ENCODE assay signal across 23 mouse cellular contexts in genomic region chr11:71929716-71930488, GRCm38 (mm10).
DNase-seq lines count a peak whose midpoint lies in the region; ATAC-seq lines count a peak whose summit lies in the region.
"Had no signal": no experiment of that assay in that cellular context is flagged by ENCODE, and none has a peak within 500 bp of the region (broad histone marks: within the 10 kb centered on the region; RNA-seq: fewer than 3 reads in every experiment).

No protein-coding gene starts in this region.

- WGBS in forebrain, embryonic 13.5 days: 72% methylated on average over 7 of the region's 7 CpGs
- WGBS in forebrain, embryonic 10.5 days: 77% methylated on average over 7 of the region's 7 CpGs
- 69% methylated on average over 7 of the region's 7 CpGs for whole genome bisulfite sequencing in kidney, embryonic 14.5 days

- no peaks in the 10 kb centered on the region for H3K4me1 ChIP-seq in forebrain, embryonic 13.5 days
- H3K4me1 ChIP-seq in forebrain, embryonic 10.5 days: no peaks in the 10 kb centered on the region
- H3K4me1 ChIP-seq in kidney, embryonic 14.5 days (ENCODE audit: control insufficient read depth, insufficient read depth, low read length): no peaks in the 10 kb centered on the region
- H3K4me1 ChIP-seq: embryonic facial prominence, embryonic 13.5 days; limb, embryonic 10.5 days; midbrain, embryonic 10.5 days; neural tube, embryonic 13.5 days had no signal

- no peaks in the 10 kb centered on the region for H3K9me3 ChIP-seq in forebrain, embryonic 13.5 days (replicated peaks)
- H3K9me3 ChIP-seq in forebrain, embryonic 10.5 days: no peaks in the 10 kb centered on the region
- no peaks in the 10 kb centered on the region for H3K9me3 ChIP-seq in kidney, embryonic 14.5 days (ENCODE audit: control insufficient read depth, low read length)
- H3K9me3 ChIP-seq: embryonic facial prominence, embryonic 13.5 days; limb, embryonic 10.5 days; midbrain, embryonic 10.5 days; neural tube, embryonic 13.5 days had no signal

- intact Hi-C loops in left cerebral cortex, postnatal 4 days (cut with DNase I): no loop called here
- intact Hi-C loops in left cerebral cortex, postnatal 25 days (cut with DNase I): no loop called here
- intact Hi-C loops in gastrocnemius, postnatal 14 days (cut with DNase I; ENCODE audit: low total_unique reads): no loop called here

- H3K27ac ChIP-seq in forebrain, embryonic 13.5 days: 0 out of 2 replicates have a peak overlapping the region, but pooled peaks have one; percentile 12
- no peak overlapping the region for H3K27ac ChIP-seq in forebrain, embryonic 10.5 days
- H3K27ac ChIP-seq in kidney, embryonic 14.5 days (ENCODE audit: low read depth, low read length): no peak overlapping the region
- H3K27ac ChIP-seq: embryonic facial prominence, embryonic 13.5 days; limb, embryonic 10.5 days; midbrain, embryonic 10.5 days; neural tube, embryonic 13.5 days; stomach, postnatal 0 days had no signal

- no peak overlapping the region for H3K4me2 ChIP-seq in forebrain, embryonic 13.5 days
- H3K4me2 ChIP-seq in kidney, embryonic 14.5 days (replicated peaks; ENCODE audit: low read depth, low read length): no peak overlapping the region
- H3K4me2 ChIP-seq: embryonic facial prominence, embryonic 13.5 days; liver, embryonic 11.5 days; neural tube, embryonic 13.5 days had no signal

- ATAC-seq in forebrain, embryonic 13.5 days: peak; percentile 61; the same call in 1 of the 2 replicates
- no peak for ATAC-seq in kidney, embryonic 14.5 days (ENCODE audit: low FRiP score, low TSS enrichment)

- no peak overlapping the region for H3K4me3 ChIP-seq in forebrain, embryonic 13.5 days
- H3K4me3 ChIP-seq in forebrain, embryonic 10.5 days: no peak overlapping the region
- no peak overlapping the region for H3K4me3 ChIP-seq in kidney, embryonic 14.5 days (ENCODE audit: low read length)
- H3K4me3 ChIP-seq: embryonic facial prominence, embryonic 13.5 days; limb, embryonic 10.5 days; midbrain, embryonic 10.5 days; neural tube, embryonic 13.5 days had no signal

- no peak for DNase-seq in forebrain, embryonic 10.5 days (ENCODE audit: extremely low spot score, low spot score)
- DNase-seq in left cerebral cortex, adult 11 months (ENCODE audit: low spot score): peak; percentile 40
- no peak for DNase-seq in left cerebral cortex, postnatal 4 days
- peak; percentile 38 to 84 for DNase-seq in left cerebral cortex, postnatal 25 days (ENCODE audit: low spot score in 2 of 2)
- no peak for DNase-seq in urinary bladder, postnatal 10 days (ENCODE audit: low spot score)
- no peak for DNase-seq in gastrocnemius, postnatal 14 days
- DNase-seq: adrenal gland, adult 8-10 months; cerebellum, adult 2 months; heart, adult 18-20 months; heart, postnatal 4 days; kidney, adult 18-20 months; kidney, postnatal 36 days; lung, adult 2 months; lung, postnatal 36 days; thymus, postnatal 25 days had no signal

- H3K36me3 ChIP-seq in forebrain, embryonic 13.5 days (ENCODE audit: poor library complexity, severe bottlenecking): no peaks in the 10 kb centered on the region
- H3K36me3 ChIP-seq in forebrain, embryonic 10.5 days (replicated peaks): no peaks in the 10 kb centered on the region
- no peaks in the 10 kb centered on the region for H3K36me3 ChIP-seq in kidney, embryonic 14.5 days (ENCODE audit: control insufficient read depth, insufficient read depth, low read length)
- H3K36me3 ChIP-seq: embryonic facial prominence, embryonic 13.5 days; limb, embryonic 10.5 days; midbrain, embryonic 10.5 days; neural tube, embryonic 13.5 days had no signal

- H3K27me3 ChIP-seq in forebrain, embryonic 13.5 days: no peaks in the 10 kb centered on the region
- no peaks in the 10 kb centered on the region for H3K27me3 ChIP-seq in forebrain, embryonic 10.5 days (ENCODE audit: poor library complexity, severe bottlenecking)
- H3K27me3 ChIP-seq in kidney, embryonic 14.5 days (ENCODE audit: control insufficient read depth, insufficient read depth, low read length): no peaks in the 10 kb centered on the region
- H3K27me3 ChIP-seq: embryonic facial prominence, embryonic 13.5 days; neural tube, embryonic 13.5 days had no signal

- no peak overlapping the region for H3K9ac ChIP-seq in forebrain, embryonic 13.5 days
- no peak overlapping the region for H3K9ac ChIP-seq in kidney, embryonic 14.5 days (ENCODE audit: low read depth, low read length)
- H3K9ac ChIP-seq: embryonic facial prominence, embryonic 13.5 days; neural tube, embryonic 13.5 days had no signal

Comparison
In these comparisons a context has a peak if more than half of its experiments do, and no peak if none do; other contexts are left out.
1. DNase-seq: peak in left cerebral cortex, adult 11 months (single experiment) and left cerebral cortex, postnatal 25 days (2 of 2); none in forebrain, embryonic 10.5 days (single experiment), left cerebral cortex, postnatal 4 days (single experiment), urinary bladder, postnatal 10 days (single experiment) and gastrocnemius, postnatal 14 days (single experiment).